Comparison of ENCODE assay signal across 9 mouse cellular contexts in genomic region chr11:115989686-115990085, GRCm38 (mm10). TPM values are rescaled to one million over a fixed set of nuclear protein-coding genes. Genes with fewer than 3 reads are reported as not detected.
DNase-seq lines count a peak whose midpoint lies in the region; ATAC-seq and TF ChIP-seq lines count a peak whose summit lies in the region.
"Had no signal": no experiment of that assay in that cellular context is flagged by ENCODE, and none has a peak within 500 bp of the region (broad histone marks: within the 10 kb centered on the region; RNA-seq: fewer than 3 reads in every experiment).

No protein-coding gene starts in this region.

- TF ChIP-seq POLR2A in kidney, adult 2 months (IDR thresholded peaks at IDR 0.05; ENCODE audit: low read depth, low read length) = no peak
- no peak for TF ChIP-seq POLR2A in ES-Bruce4 (IDR thresholded peaks at IDR 0.05; ENCODE audit: insufficient read depth, low read length)
- TF ChIP-seq POLR2A in limb, embryonic 14.5 days (IDR thresholded peaks at IDR 0.05; ENCODE audit: borderline replicate concordance, extremely low read depth, insufficient read depth, insufficient read length) = no peak

- no peaks in the 10 kb centered on the region for H3K36me3 ChIP-seq in kidney, embryonic 14.5 days (ENCODE audit: control insufficient read depth, insufficient read depth, low read length)
- H3K36me3 ChIP-seq in kidney, adult 2 months (ENCODE audit: control insufficient read depth, insufficient read depth, low read length) = no peaks in the 10 kb centered on the region
- H3K36me3 ChIP-seq in ES-Bruce4 (ENCODE audit: control insufficient read depth, insufficient read depth, low read length, poor library complexity, severe bottlenecking) = no peaks in the 10 kb centered on the region
- no peaks in the 10 kb centered on the region for H3K36me3 ChIP-seq in limb, embryonic 14.5 days (ENCODE audit: control insufficient read depth, insufficient read depth, low read length)
- H3K36me3 ChIP-seq: hindbrain, embryonic 15.5 days had no signal

- no peak for ATAC-seq in kidney, embryonic 14.5 days (ENCODE audit: low FRiP score, low TSS enrichment)
- ATAC-seq in limb, embryonic 14.5 days (ENCODE audit: low FRiP score, low read depth) = no peak
- ATAC-seq in monocyte, adult 5-6 weeks (replicated peaks; ENCODE audit: insufficient number of reproducible peaks, low FRiP score, low TSS enrichment, poor library complexity, severe bottlenecking) = no peak

- 37% methylated on average over 15 of the region's 15 CpGs for WGBS in kidney, embryonic 14.5 days
- WGBS in kidney, adult 2 months = 52% methylated on average over 15 of the region's 15 CpGs
- WGBS in limb, embryonic 14.5 days = 33% methylated on average over 13 of the region's 15 CpGs

- no peak for TF ChIP-seq CTCF in kidney, adult 2 months (conservative IDR thresholded peaks at IDR 0.05; ENCODE audit: insufficient read depth, insufficient read length, low read depth, low read length)
- TF ChIP-seq CTCF in ES-Bruce4 (IDR thresholded peaks at IDR 0.05; ENCODE audit: low read depth, low read length) = no peak

- TF ChIP-seq EP300 in ES-Bruce4 (IDR thresholded peaks at IDR 0.05; ENCODE audit: insufficient read depth, low read depth, low read length) = no peak

- no peak overlapping the region for H3K4me3 ChIP-seq in kidney, embryonic 14.5 days (ENCODE audit: low read length)
- no peak overlapping the region for H3K4me3 ChIP-seq in kidney, adult 2 months (ENCODE audit: insufficient read depth, low read depth, low read length)
- H3K4me3 ChIP-seq in ES-Bruce4 (ENCODE audit: low read depth, low read length) = peak overlapping the region; percentile 57
- peak overlapping the region; percentile 10; the same call in 1 of the 2 replicates for H3K4me3 ChIP-seq in limb, embryonic 14.5 days (replicated peaks; ENCODE audit: low read length)
- H3K4me3 ChIP-seq: hindbrain, embryonic 15.5 days had no signal

- peak overlapping the region; percentile 17; the same call in 1 of the 2 replicates for H3K4me2 ChIP-seq in kidney, embryonic 14.5 days (replicated peaks; ENCODE audit: low read depth, low read length)
- no peak overlapping the region for H3K4me2 ChIP-seq in limb, embryonic 14.5 days (replicated peaks; ENCODE audit: low read depth, low read length, severe bottlenecking)
- H3K4me2 ChIP-seq: hindbrain, embryonic 15.5 days had no signal

- DNase-seq in kidney, adult 2 months = no peak
- peak; percentile 76 for DNase-seq in R1 (ENCODE audit: low read depth, low spot score)
- no peak for DNase-seq in limb, embryonic 14.5 days (ENCODE audit: low spot score)
- no peak for DNase-seq in layer of hippocampus, postnatal 10 days (ENCODE audit: low spot score in 2 of 2)
- DNase-seq: cerebellum, postnatal 36 days had no signal

- H3K9me3 ChIP-seq in kidney, embryonic 14.5 days (ENCODE audit: control insufficient read depth, low read length) = no peaks in the 10 kb centered on the region
- no peaks in the 10 kb centered on the region for H3K9me3 ChIP-seq in ES-Bruce4 (replicated peaks; ENCODE audit: control insufficient read depth, insufficient read depth, low read length, poor library complexity, severe bottlenecking)
- no peaks in the 10 kb centered on the region for H3K9me3 ChIP-seq in limb, embryonic 14.5 days (ENCODE audit: control insufficient read depth, low read length)
- H3K9me3 ChIP-seq: hindbrain, embryonic 15.5 days had no signal

- 0 out of 2 replicates have a peak overlapping the region, but pooled peaks have one; percentile 13 for H3K9ac ChIP-seq in kidney, embryonic 14.5 days (ENCODE audit: low read depth, low read length)
- H3K9ac ChIP-seq in ES-Bruce4 (ENCODE audit: low read depth, poor library complexity, severe bottlenecking) = peak overlapping the region; percentile 45
- no peak overlapping the region for H3K9ac ChIP-seq in limb, embryonic 14.5 days (ENCODE audit: low read depth, low read length, severe bottlenecking)
- H3K9ac ChIP-seq: hindbrain, embryonic 15.5 days had no signal

- no peak overlapping the region for H3K27ac ChIP-seq in kidney, embryonic 14.5 days (ENCODE audit: low read depth, low read length)
- no peak overlapping the region for H3K27ac ChIP-seq in kidney, adult 2 months (ENCODE audit: insufficient read depth, low read depth, low read length)
- no peak overlapping the region for H3K27ac ChIP-seq in ES-Bruce4 (ENCODE audit: insufficient read depth, low read length)
- H3K27ac ChIP-seq in limb, embryonic 14.5 days (replicated peaks; ENCODE audit: low read depth, low read length) = no peak overlapping the region
- H3K27ac ChIP-seq: hindbrain, embryonic 15.5 days had no signal

- H3K4me1 ChIP-seq in kidney, embryonic 14.5 days (ENCODE audit: control insufficient read depth, insufficient read depth, low read length) = no peaks in the 10 kb centered on the region
- H3K4me1 ChIP-seq in kidney, adult 2 months (ENCODE audit: control insufficient read depth, insufficient read depth, low read length) = no peaks in the 10 kb centered on the region
- no peaks in the 10 kb centered on the region for H3K4me1 ChIP-seq in ES-Bruce4 (ENCODE audit: control insufficient read depth, insufficient read depth, low read length)
- H3K4me1 ChIP-seq in limb, embryonic 14.5 days (ENCODE audit: control insufficient read depth, insufficient read depth, low read length) = no peaks in the 10 kb centered on the region
- H3K4me1 ChIP-seq: hindbrain, embryonic 15.5 days had no signal

- H3K27me3 ChIP-seq in kidney, embryonic 14.5 days (ENCODE audit: control insufficient read depth, insufficient read depth, low read length) = no peaks in the 10 kb centered on the region
- no peaks in the 10 kb centered on the region for H3K27me3 ChIP-seq in kidney, adult 2 months (replicated peaks; ENCODE audit: control insufficient read depth, insufficient read depth, low read length)
- no peaks in the 10 kb centered on the region for H3K27me3 ChIP-seq in ES-Bruce4 (ENCODE audit: control insufficient read depth, insufficient read depth, low read length, poor library complexity, severe bottlenecking)
- H3K27me3 ChIP-seq in limb, embryonic 14.5 days (ENCODE audit: control insufficient read depth, insufficient read depth, low read length) = no peaks in the 10 kb centered on the region
- H3K27me3 ChIP-seq: hindbrain, embryonic 15.5 days had no signal

RNA-seq across cellular contexts. Expression of gene Itgb4, which starts 15.2 kb away (rescaled TPM):
- 1.1 and 2.1 TPM in 2 replicates for polyA plus RNA-seq in kidney, embryonic 14.5 days (2014; fragmentation: Nextera tagmentation; extraction: Ambion mirVana)
- polyA plus RNA-seq in kidney, adult 2 months (2012; rRNA removed) = 5.1 and 5.3 TPM in 2 replicates
- polyA plus RNA-seq in ES-Bruce4 (2011; ENCODE audit: insufficient read depth, insufficient read length, low read depth, missing spikeins) = 9.3 and 11.8 TPM in 2 replicates
- 11.3 and 11.6 TPM in 2 replicates for polyA plus RNA-seq in limb, embryonic 14.5 days (2012; rRNA removed)
- 12.5 TPM in 2 replicates for polyA plus RNA-seq in limb, embryonic 14.5 days (2014; fragmentation: Nextera tagmentation; extraction: Ambion mirVana)
- 1 to 10 TPM in 1 of 2 experiments, under 1 TPM in 1; 0.85 to 1.3 TPM for total RNA-seq in layer of hippocampus, postnatal 10 days (2021)
- not detected in 3 replicates for total RNA-seq in monocyte, adult 5-6 weeks (2017)

RNA-seq across cellular contexts. Expression of gene Galk1, which starts 22.8 kb away (rescaled TPM):
- 155 and 166 TPM in 2 replicates for polyA plus RNA-seq in kidney, embryonic 14.5 days (2014; fragmentation: Nextera tagmentation; extraction: Ambion mirVana)
- 83.2 and 87.9 TPM in 2 replicates for polyA plus RNA-seq in kidney, adult 2 months (2012; rRNA removed)
- 96.4 and 107 TPM in 2 replicates for polyA plus RNA-seq in ES-Bruce4 (2011; ENCODE audit: insufficient read depth, insufficient read length, low read depth, missing spikeins)
- 115 and 139 TPM in 2 replicates for polyA plus RNA-seq in limb, embryonic 14.5 days (2012; rRNA removed)
- polyA plus RNA-seq in limb, embryonic 14.5 days (2014; fragmentation: Nextera tagmentation; extraction: Ambion mirVana) = 162 and 164 TPM in 2 replicates
- total RNA-seq in layer of hippocampus, postnatal 10 days (2021) = 10 to 100 TPM; 20.5 to 24.7 TPM
- 3.6 to 6.4 TPM (median 5.8 TPM) in 3 replicates for total RNA-seq in monocyte, adult 5-6 weeks (2017)

RNA-seq across cellular contexts. Expression of gene H3f3b, which starts 38.1 kb away (rescaled TPM):
- 1,830 and 1,881 TPM in 2 replicates for polyA plus RNA-seq in kidney, embryonic 14.5 days (2014; fragmentation: Nextera tagmentation; extraction: Ambion mirVana)
- polyA plus RNA-seq in kidney, adult 2 months (2012; rRNA removed) = 135 and 150 TPM in 2 replicates
- 437 and 457 TPM in 2 replicates for polyA plus RNA-seq in ES-Bruce4 (2011; ENCODE audit: insufficient read depth, insufficient read length, low read depth, missing spikeins)
- 871 and 951 TPM in 2 replicates for polyA plus RNA-seq in limb, embryonic 14.5 days (2012; rRNA removed)
- 1,919 and 2,014 TPM in 2 replicates for polyA plus RNA-seq in limb, embryonic 14.5 days (2014; fragmentation: Nextera tagmentation; extraction: Ambion mirVana)
- 100 to 1,000 TPM; 400 to 469 TPM for total RNA-seq in layer of hippocampus, postnatal 10 days (2021)
- total RNA-seq in monocyte, adult 5-6 weeks (2017) = 1,370 to 2,118 TPM (median 2,068 TPM) in 3 replicates

RNA-seq across cellular contexts. Expression of gene Unk, which starts 40.4 kb away (rescaled TPM):
- polyA plus RNA-seq in kidney, embryonic 14.5 days (2014; fragmentation: Nextera tagmentation; extraction: Ambion mirVana) = 24.4 and 37.2 TPM in 2 replicates
- polyA plus RNA-seq in kidney, adult 2 months (2012; rRNA removed) = 22.1 and 28.1 TPM in 2 replicates
- 33.9 and 35.8 TPM in 2 replicates for polyA plus RNA-seq in ES-Bruce4 (2011; ENCODE audit: insufficient read depth, insufficient read length, low read depth, missing spikeins)
- 80.3 and 99.4 TPM in 2 replicates for polyA plus RNA-seq in limb, embryonic 14.5 days (2012; rRNA removed)
- polyA plus RNA-seq in limb, embryonic 14.5 days (2014; fragmentation: Nextera tagmentation; extraction: Ambion mirVana) = 33.1 and 39.2 TPM in 2 replicates
- total RNA-seq in layer of hippocampus, postnatal 10 days (2021) = 10 to 100 TPM; 23.9 to 28.1 TPM
- total RNA-seq in monocyte, adult 5-6 weeks (2017) = 8.3 to 18.3 TPM (median 11.6 TPM) in 3 replicates

RNA-seq across cellular contexts. Expression of gene Recql5, which starts 56.4 kb away (rescaled TPM):
- 13.0 and 19.1 TPM in 2 replicates for polyA plus RNA-seq in kidney, embryonic 14.5 days (2014; fragmentation: Nextera tagmentation; extraction: Ambion mirVana)
- polyA plus RNA-seq in kidney, adult 2 months (2012; rRNA removed) = 16.9 and 18.8 TPM in 2 replicates
- polyA plus RNA-seq in ES-Bruce4 (2011; ENCODE audit: insufficient read depth, insufficient read length, low read depth, missing spikeins) = 20.0 and 22.6 TPM in 2 replicates
- polyA plus RNA-seq in limb, embryonic 14.5 days (2012; rRNA removed) = 27.9 and 28.0 TPM in 2 replicates
- 16.1 and 18.3 TPM in 2 replicates for polyA plus RNA-seq in limb, embryonic 14.5 days (2014; fragmentation: Nextera tagmentation; extraction: Ambion mirVana)
- total RNA-seq in layer of hippocampus, postnatal 10 days (2021) = 10 to 100 TPM; 21.6 to 25.5 TPM
- total RNA-seq in monocyte, adult 5-6 weeks (2017) = 16.2 to 25.6 TPM (median 23.2 TPM) in 3 replicates

Comparison
In these comparisons a context has a peak if more than half of its experiments do, and no peak if none do; other contexts are left out.
1. H3K4me3 ChIP-seq: peak in ES-Bruce4 (single experiment) and limb, embryonic 14.5 days (single experiment); none in kidney, embryonic 14.5 days (single experiment) and kidney, adult 2 months (single experiment).